Mouse (Mus musculus) kidney, postnatal 4 days (tissue): ENCODE data around the gene Ranbp3l.
"Not testable (repeated sequence)": the region's sequence is repeated elsewhere in the genome, so short reads cannot be mapped to it uniquely, and the experiment has no call there.

Source experiments
- DNase-seq, 2 experiments: peaks; one replicate each; pipeline ENCODE4 v3.0.0; 2021; ENCODE audit warnings: mixed read lengths in 2 of 2

The Ranbp3l gene

GRCm38 (mm10) chr15:8967573-8968228 lies at the start of gene Ranbp3l:
TSS of gene Ranbp3l (plus strand) at chr15:8967949.
- DNase-seq: peak; percentile 41 to 59

GRCm38 (mm10) chr15:8930061-8930460 lies 37.7 kb upstream of the Ranbp3l start:
- no peak for DNase-seq

GRCm38 (mm10) chr15:8936911-8937310 lies 30.8 kb upstream of the Ranbp3l start:
- DNase-seq: no peak

- no peak for DNase-seq
These were observed 26.9 kb upstream of the Ranbp3l start for GRCm38 (mm10) chr15:8940861-8941260.

- DNase-seq: no peak
These were observed 16.9 kb upstream of the Ranbp3l start for GRCm38 (mm10) chr15:8950856-8951255.

GRCm38 (mm10) chr15:8963323-8963722 lies 4.4 kb upstream of the Ranbp3l start:
- peak; percentile 34 to 57 for DNase-seq

DNA sequence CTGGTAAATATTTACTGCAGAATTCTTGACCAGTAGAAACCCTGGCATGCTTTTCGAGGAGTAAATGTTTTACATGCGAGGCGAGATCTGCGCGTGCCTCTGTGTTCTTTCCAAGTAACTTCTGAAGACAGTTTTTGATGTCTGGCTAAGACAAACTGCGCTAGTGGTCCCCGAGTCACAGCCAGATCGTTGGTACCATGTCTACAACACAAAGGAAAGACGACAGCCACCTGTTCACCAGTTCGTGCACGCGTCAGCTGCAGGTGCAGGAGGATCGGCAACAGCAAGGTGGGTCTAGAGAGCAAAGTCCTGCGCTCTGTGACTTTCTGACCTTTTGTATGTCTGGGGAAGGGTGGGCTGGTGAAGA lies 463 bp downstream of the Ranbp3l start:
- peak; percentile 17 to 33 for DNase-seq

GRCm38 (mm10) chr15:8969061-8969635 lies 1.4 kb downstream of the Ranbp3l start:
- DNase-seq: peak in 1 of 2 experiments; percentile 26

DNA sequence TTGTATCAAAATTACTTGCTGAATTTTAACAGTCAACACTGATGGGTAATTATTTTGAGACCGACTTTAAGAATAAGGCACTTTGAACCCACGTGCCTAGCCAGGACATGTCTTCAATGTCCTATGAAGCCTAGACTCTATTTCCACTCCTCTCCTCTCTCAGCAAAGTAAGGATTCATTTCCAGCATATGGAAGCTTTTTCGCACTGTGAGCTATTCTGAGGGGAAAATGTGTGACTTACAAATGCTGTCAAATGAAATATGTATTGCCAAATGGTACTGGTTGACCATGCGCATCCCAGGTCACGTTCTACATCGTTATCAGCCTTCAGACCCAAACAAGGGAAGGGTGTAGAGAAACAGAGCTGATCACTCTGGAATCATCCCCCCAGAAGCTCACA lies 23.5 kb downstream of the Ranbp3l start:
- DNase-seq: no peak

DNA sequence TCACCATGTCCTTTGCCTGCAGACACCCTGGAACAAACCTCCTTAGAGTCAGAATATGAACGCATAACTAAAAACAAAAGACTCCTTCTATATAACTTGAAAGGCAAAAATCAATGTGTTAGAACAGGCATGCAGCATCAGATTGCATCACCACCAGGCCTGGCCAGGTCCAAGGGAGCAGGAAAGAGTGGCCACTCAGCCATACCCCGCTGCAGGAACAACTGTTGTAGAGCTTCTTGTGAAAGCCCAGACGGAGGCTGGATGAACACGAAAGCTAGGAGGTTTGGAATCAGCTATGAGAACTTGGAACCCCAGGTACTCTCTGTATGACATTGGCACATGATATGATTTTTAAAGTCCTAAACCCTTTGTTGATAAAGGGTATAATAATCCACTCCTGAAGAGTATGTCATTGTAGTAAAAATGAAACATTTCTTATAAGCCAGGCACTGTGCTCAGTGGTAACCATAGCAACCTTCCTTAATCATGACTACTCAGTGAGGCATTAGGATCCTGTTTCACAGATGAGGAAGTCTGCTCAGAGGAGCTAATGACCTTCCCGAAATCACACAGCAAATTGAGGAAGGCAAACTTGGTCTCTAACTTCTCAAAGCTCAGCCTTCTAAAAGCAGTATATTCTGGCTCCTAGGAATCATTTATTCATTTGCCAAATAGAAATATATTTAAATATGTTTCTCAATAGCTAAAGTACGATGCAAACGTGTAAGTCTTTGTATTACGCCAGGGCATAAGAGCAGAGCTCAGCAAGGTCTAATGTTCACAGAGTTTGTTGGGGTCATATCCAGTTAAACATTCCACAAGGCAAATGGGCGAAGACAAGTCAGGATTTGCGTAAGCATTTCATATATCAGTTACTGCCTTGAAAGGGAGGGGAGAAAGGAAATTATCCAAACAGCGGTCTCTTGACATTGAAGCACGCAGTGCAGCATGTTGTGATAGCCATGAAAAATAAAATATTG lies 24.4 kb downstream of the Ranbp3l start:
- peak in 1 of 2 experiments; percentile 13 for DNase-seq

DNA sequence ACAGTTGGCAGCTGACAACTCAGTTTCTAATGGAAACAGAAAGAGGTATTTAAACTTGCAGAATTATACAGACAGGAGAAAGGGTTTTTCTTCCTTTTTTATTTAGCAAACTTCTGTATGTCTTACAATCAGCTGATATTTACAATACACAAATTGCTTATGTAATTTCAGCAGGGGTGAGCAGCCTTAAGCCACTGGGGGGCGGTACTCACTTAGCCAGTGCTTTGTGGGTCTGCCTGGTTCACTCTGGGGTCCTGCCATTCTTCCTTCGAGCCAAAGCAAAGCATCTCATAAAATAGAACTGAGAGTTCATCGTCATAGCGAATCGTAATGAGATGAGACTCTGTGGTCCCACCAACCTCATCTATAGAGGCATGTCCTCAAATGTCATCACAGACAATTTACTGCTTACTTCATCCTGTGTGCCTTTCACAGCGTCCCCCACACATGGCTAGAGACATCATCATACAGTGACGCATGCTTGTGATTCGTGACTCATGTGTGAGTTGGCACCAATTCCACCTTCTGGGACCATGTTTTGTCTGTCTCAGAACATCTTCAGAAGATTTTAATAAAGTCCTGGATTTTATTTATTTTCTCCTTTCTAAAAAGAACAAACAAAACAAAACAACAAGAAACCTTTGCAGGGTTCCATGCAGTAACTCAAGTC lies 27.0 kb downstream of the Ranbp3l start:
- DNase-seq: peak; percentile 12 to 16

DNA sequence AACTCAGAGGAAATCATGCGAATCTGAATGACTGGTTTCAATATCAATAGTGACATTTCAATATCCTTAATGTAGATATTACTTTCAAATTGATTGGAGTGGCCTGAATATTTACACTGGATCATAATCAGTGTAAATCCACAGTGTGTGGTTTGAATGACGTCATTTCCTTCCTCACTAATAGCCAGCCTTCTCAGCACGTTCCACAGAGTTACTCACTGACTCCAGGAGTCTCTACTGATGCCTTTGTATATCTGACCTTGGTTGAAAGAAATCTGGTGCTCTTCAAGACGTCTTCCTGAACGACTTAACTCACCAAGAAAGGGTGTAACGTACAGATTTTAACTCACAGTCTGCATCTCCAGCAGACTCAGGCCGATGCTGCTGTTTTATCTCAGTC lies 27.7 kb downstream of the Ranbp3l start:
- DNase-seq: no peak

- no peak for DNase-seq
These were observed 35.0 kb downstream of the Ranbp3l start for GRCm38 (mm10) chr15:9002762-9003161.

DNA sequence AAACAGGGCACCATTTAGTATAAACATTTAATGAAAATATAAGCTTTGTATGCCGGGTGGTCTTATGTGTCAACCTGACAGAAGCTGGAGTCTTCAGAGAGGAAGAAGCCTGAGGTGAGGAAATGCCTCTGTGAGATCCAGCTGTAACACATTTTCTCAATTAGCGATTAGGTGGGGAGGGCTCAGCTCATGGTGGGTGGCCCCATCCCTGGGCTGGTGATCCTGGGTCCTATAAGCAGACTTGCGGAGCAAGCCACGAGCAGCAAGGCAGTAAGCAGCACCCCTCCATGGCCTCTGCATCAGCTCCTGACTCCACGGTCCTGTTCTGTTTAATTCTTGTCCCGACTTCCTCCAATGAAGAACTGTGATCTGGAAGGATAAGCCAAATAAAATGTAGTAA lies 41.4 kb downstream of the Ranbp3l start:
- no peak for DNase-seq

DNA sequence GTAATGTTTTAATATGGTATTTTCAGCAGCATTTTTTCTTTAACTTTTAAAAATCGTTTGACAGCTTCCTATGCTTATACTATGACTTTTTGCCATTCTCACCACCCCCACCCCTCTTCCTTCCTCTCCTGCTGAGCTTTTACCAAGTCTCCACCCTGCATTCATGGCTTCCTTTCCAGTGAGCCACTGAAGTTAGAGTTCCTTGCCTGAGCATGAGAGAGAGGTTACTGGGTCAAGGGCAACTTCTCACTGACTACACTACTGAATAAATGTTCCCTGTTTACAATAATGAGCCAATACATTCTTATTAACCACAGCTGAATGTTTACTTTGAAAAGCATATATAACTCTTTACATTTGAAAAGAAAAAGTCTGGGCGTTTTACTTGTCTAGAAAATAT lies 46.8 kb downstream of the Ranbp3l start:
- no peak for DNase-seq

DNA sequence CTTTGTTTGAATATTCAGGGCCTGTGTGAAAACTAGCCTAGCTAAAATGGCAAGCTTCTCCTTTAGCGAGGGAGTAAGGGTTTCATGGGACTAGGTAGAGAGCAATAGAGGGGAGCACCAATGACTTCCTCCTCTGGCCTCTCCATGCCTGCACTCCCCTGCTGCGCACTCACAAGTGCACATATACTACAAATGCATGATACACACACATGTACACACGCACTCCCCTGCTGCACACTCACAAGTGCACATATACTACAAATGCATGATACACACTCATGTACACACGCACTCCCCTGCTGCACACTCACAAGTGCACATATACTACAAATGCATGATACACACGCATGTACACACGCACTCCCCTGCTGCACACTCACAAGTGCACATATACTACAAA lies 47.7 kb downstream of the Ranbp3l start:
- not testable (repeated sequence) for DNase-seq

DNA sequence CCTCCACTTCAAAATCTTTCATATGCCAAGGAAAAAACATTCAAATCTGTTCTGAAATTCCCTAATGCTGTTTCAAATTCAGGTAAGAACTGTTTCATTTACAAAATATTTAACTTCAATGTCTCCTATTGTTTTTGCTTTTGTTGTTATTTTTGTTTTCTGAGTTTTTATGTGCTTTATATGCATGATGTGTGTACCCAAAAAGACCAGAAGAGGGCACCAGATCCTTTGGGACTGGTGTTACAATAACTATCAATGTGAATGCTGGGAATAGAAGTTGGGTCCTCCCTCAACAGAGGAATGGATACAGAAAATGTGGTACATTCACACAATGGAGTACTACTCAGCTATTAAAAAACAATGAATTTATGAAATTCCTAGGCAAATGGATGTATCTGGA lies 88.0 kb downstream of the Ranbp3l start:
- no peak for DNase-seq

GRCm38 (mm10) chr15:9059856-9060255 lies 92.1 kb downstream of the Ranbp3l start:
- no peak for DNase-seq

- DNase-seq: no peak
These were observed 93.6 kb downstream of the Ranbp3l start for GRCm38 (mm10) chr15:9061150-9061882.

- DNase-seq: no peak
These were observed 101.1 kb downstream of the Ranbp3l start for GRCm38 (mm10) chr15:9068881-9069280.

GRCm38 (mm10) chr15:9070353-9070752 lies 102.6 kb downstream of the Ranbp3l start:
- DNase-seq: no peak

DNA sequence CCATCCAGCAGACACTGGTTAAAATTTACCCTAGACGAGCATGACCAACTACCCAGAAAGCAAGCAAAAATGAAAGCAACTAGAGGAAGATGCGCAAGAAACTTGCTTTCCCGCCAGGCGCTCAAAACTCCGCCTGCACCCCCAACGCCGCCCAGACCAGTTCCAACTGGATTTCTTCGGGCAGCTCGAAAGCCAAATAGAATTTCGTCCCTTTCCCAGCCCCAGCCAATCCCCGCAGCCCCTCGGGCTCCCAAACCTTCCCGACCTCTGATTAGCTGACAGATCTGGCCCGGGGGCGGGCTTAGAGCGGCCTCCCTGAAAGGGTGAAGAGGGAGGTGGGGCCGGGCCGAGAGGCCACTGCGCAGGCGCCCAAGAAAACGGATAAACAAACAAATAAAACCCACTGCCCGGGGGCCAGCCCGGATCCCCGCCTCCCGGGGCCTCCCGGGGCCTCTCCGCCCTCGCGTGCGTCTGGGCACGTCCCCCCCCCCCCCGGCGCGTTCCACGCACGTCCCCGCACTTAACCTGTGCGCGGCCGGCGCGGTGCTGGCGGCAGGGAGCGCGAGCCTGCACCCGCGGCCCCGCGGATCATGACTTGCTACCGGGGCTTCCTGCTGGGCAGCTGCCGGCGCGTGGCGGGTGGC lies 103.3 kb downstream of the Ranbp3l start, which contains the start of gene Nadk2:
TSS of gene Nadk2 (plus strand) at position 349 of the 644 bp plus-strand sequence.
- DNase-seq: peak; percentile 99
